Mouse (Mus musculus): Measurements from ENCODE around the gene Abcd3. TPM values are rescaled to one million over a fixed set of nuclear protein-coding genes. Genes with fewer than 3 reads are reported as not detected.

The Abcd3 gene
- 9.2 to 13.1 TPM (median 12.0 TPM) in 4 replicates for total RNA-seq (2023)

GRCm38 (mm10) chr3:121814877-121815548, at the start of gene Abcd3:
TSS of gene Abcd3 (minus strand) at chr3:121815302.

GRCm38 (mm10) chr3:121722971-121723844, 91.9 kb downstream of the Abcd3 start, which contains the start of gene F3:
TSS of gene F3 (plus strand) at chr3:121723537.

Other genes with a start within 250 kb of the Abcd3 start
- not detected in 4 replicates for gene 4930432M17Rik, start 144.5 kb downstream of the Abcd3 start, total RNA-seq (2023)
- not detected in 4 replicates for gene F3, start 91.8 kb downstream of the Abcd3 start, total RNA-seq (2023)
- gene Arhgap29, start 137.2 kb upstream of the Abcd3 start, total RNA-seq (2023): 0.25 to 0.85 TPM (median 0.47 TPM) in 4 replicates
- gene Abca4, start 229.1 kb upstream of the Abcd3 start, total RNA-seq (2023): not detected in 4 replicates

Data from B cell, adult 62 days (primary cell).